ENCODE assay signal across 10 mouse cellular contexts in the genomic region with DNA sequence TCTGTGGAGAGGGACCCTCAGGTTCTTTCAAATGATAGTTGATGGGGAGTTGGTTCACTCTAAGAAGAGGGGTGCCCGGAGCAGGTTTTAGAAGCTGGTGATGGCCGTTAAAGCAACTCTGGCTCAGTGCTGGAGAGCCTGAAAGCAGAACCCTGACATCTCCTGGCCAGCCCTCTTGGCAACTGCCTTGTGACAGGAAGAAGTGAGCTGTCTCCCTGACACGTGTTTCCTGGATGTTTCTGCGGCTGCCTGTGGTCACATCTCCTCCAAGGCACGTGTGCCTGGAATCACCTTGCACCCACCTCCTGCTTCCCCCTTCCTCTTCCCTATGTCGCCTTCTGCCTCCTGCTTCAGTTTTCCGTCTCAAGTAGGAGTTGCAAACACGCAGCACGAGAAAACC. TPM values are rescaled to one million over a fixed set of nuclear protein-coding genes. Genes with fewer than 3 reads are reported as not detected.
DNase-seq lines count a peak whose midpoint lies in the region; ATAC-seq and TF ChIP-seq lines count a peak whose summit lies in the region.
"Had no signal": no experiment of that assay in that cellular context is flagged by ENCODE, and none has a peak within 500 bp of the region (broad histone marks: within the 10 kb centered on the region; RNA-seq: fewer than 3 reads in every experiment).

No protein-coding gene starts in this region.

- no peak overlapping the region for H3K4me3 ChIP-seq in lung, adult 2 months (replicated peaks; ENCODE audit: extremely low read depth, low read depth, low read length)
- H3K4me3 ChIP-seq in midbrain, postnatal 0 days (ENCODE audit: low read depth, low read length), result no peak overlapping the region
- H3K4me3 ChIP-seq: forebrain, embryonic 12.5 days; limb, embryonic 12.5 days had no signal

- no peak for TF ChIP-seq POLR2A in lung, adult 2 months (IDR thresholded peaks at IDR 0.05; ENCODE audit: borderline replicate concordance, extremely low read depth, low read depth, low read length)

- 43% methylated on average over 9 of the region's 9 CpGs for WGBS in lung, adult 2 months
- 87% methylated on average over 9 of the region's 9 CpGs for WGBS in midbrain, postnatal 0 days

- H3K9me3 ChIP-seq in midbrain, postnatal 0 days (ENCODE audit: low read length), result no peaks in the 10 kb centered on the region
- H3K9me3 ChIP-seq: forebrain, embryonic 12.5 days; limb, embryonic 12.5 days had no signal

- no peaks in the 10 kb centered on the region for H3K27me3 ChIP-seq in midbrain, postnatal 0 days (ENCODE audit: insufficient read depth, low read length)
- H3K27me3 ChIP-seq: forebrain, embryonic 12.5 days; limb, embryonic 12.5 days had no signal

- intact Hi-C loops in heart, postnatal 14 days (cut with DNase I), result no loop called here

- no peak overlapping the region for H3K9ac ChIP-seq in midbrain, postnatal 0 days (replicated peaks; ENCODE audit: low read length, poor library complexity, severe bottlenecking)
- H3K9ac ChIP-seq: forebrain, embryonic 12.5 days; limb, embryonic 12.5 days had no signal

- H3K36me3 ChIP-seq in midbrain, postnatal 0 days (ENCODE audit: insufficient read depth, low read length), result peaks cover 39% of the 10 kb centered on the region

- no peak for TF ChIP-seq CTCF in lung, adult 2 months (IDR thresholded peaks at IDR 0.05; ENCODE audit: insufficient read depth, low read length)
- no peak for TF ChIP-seq CTCF in midbrain, postnatal 0 days (IDR thresholded peaks at IDR 0.05)

- DNase-seq in layer of hippocampus, adult 9-11 months, result peak; percentile 59
- DNase-seq in layer of hippocampus, adult 9-10 months (ENCODE audit: low spot score), result no peak
- peak; percentile 27 to 34 for DNase-seq in heart, postnatal 14 days
- DNase-seq in lung, adult 2 months, result peak; percentile 19
- peak; percentile 26 for DNase-seq in thymus, postnatal 4 days
- DNase-seq in frontal cortex, postnatal 14 days (ENCODE audit: low spot score in 2 of 2), result no peak
- no peak for DNase-seq in midbrain, postnatal 0 days (ENCODE audit: low spot score)
- DNase-seq: cerebellum, postnatal 36 days had no signal

- H3K27ac ChIP-seq in midbrain, postnatal 0 days (ENCODE audit: low read depth, low read length), result no peak overlapping the region
- H3K27ac ChIP-seq: forebrain, embryonic 12.5 days; limb, embryonic 12.5 days had no signal

- H3K4me2 ChIP-seq in midbrain, postnatal 0 days (ENCODE audit: low read depth, low read length, poor library complexity, severe bottlenecking), result no peak overlapping the region
- H3K4me2 ChIP-seq: forebrain, embryonic 12.5 days; limb, embryonic 12.5 days had no signal

- no peak for ATAC-seq in midbrain, postnatal 0 days (ENCODE audit: low FRiP score)

- H3K4me1 ChIP-seq in lung, adult 2 months (ENCODE audit: control insufficient read depth, insufficient read depth, low read length), result peaks cover 9% of the 10 kb centered on the region
- H3K4me1 ChIP-seq in midbrain, postnatal 0 days (ENCODE audit: insufficient read depth, low read length), result peaks cover 10% of the 10 kb centered on the region

RNA-seq across cellular contexts. Expression of a gene that starts 4.8 kb away (rescaled TPM):
- total RNA-seq in heart, postnatal 14 days (2021), result 10 to 100 TPM; 26.4 to 28.9 TPM
- polyA plus RNA-seq in lung, adult 2 months (2012; rRNA removed), result 25.0 and 27.0 TPM in 2 replicates
- 47.8 and 55.7 TPM in 2 replicates for total RNA-seq in midbrain, postnatal 0 days (2014; rRNA removed)
- polyA plus RNA-seq in midbrain, postnatal 0 days (2015; fragmentation: Nextera tagmentation; extraction: Ambion mirVana), result 37.1 and 37.5 TPM in 2 replicates

RNA-seq across cellular contexts. Expression of a gene that starts 34.2 kb away (rescaled TPM):
- total RNA-seq in heart, postnatal 14 days (2021), result not detected
- 4.4 and 12.4 TPM in 2 replicates for polyA plus RNA-seq in lung, adult 2 months (2012; rRNA removed)
- 0.05 TPM in 1 of 2 replicates, not detected in the other for total RNA-seq in midbrain, postnatal 0 days (2014; rRNA removed)
- polyA plus RNA-seq in midbrain, postnatal 0 days (2015; fragmentation: Nextera tagmentation; extraction: Ambion mirVana), result not detected in 2 replicates
- polyA plus RNA-seq: forebrain, embryonic 12.5 days had no signal

RNA-seq across cellular contexts. Expression of a gene that starts 55.6 kb away (rescaled TPM):
- total RNA-seq in heart, postnatal 14 days (2021), result 10 to 100 TPM; 23.4 to 23.5 TPM
- polyA plus RNA-seq in lung, adult 2 months (2012; rRNA removed), result 10.5 and 16.7 TPM in 2 replicates
- 6.0 and 6.3 TPM in 2 replicates for total RNA-seq in midbrain, postnatal 0 days (2014; rRNA removed)
- 7.9 and 9.9 TPM in 2 replicates for polyA plus RNA-seq in midbrain, postnatal 0 days (2015; fragmentation: Nextera tagmentation; extraction: Ambion mirVana)

RNA-seq across cellular contexts. Expression of a gene that starts 55.8 kb away (rescaled TPM):
- 10 to 100 TPM; 19.1 to 19.7 TPM for total RNA-seq in heart, postnatal 14 days (2021)
- polyA plus RNA-seq in lung, adult 2 months (2012; rRNA removed), result 8.5 and 15.7 TPM in 2 replicates
- 28.6 and 37.5 TPM in 2 replicates for total RNA-seq in midbrain, postnatal 0 days (2014; rRNA removed)
- 5.4 and 8.2 TPM in 2 replicates for polyA plus RNA-seq in midbrain, postnatal 0 days (2015; fragmentation: Nextera tagmentation; extraction: Ambion mirVana)

RNA-seq across cellular contexts. Expression of a gene that starts 59.1 kb away (rescaled TPM):
- total RNA-seq in heart, postnatal 14 days (2021), result not detected
- polyA plus RNA-seq in lung, adult 2 months (2012; rRNA removed), result 2.2 TPM in 1 of 2 replicates, not detected in the other
- total RNA-seq in midbrain, postnatal 0 days (2014; rRNA removed), result 0.11 TPM in 1 of 2 replicates, not detected in the other
- 0.06 and 0.10 TPM in 2 replicates for polyA plus RNA-seq in midbrain, postnatal 0 days (2015; fragmentation: Nextera tagmentation; extraction: Ambion mirVana)
- polyA plus RNA-seq: forebrain, embryonic 12.5 days had no signal

Comparison
In these comparisons a context has a peak if more than half of its experiments do, and no peak if none do; other contexts are left out.
1. DNase-seq: peak in layer of hippocampus, adult 9-11 months (single experiment), heart, postnatal 14 days (2 of 2), lung, adult 2 months (single experiment) and thymus, postnatal 4 days (single experiment); none in layer of hippocampus, adult 9-10 months (single experiment), frontal cortex, postnatal 14 days (0 of 2) and midbrain, postnatal 0 days (single experiment).